Mouse (Mus musculus) CH12F3 (cell line): ENCODE measurements around the gene Arhgap30.

Source experiments
- in situ Hi-C: fragments of 300-500 bp; cut with MboI; formaldehyde crosslinking; loops from 2 replicates; pipeline ENCODE4 v1.14.3; 2020; ENCODE audit warnings: low sequenced_read_pairs

Arhgap30 gene

GRCm38 (mm10) chr1:171388376-171389102 is at the start of gene Arhgap30:
Gene Arhgap30, plus strand, starts transcription at chr1:171388954.
- in situ Hi-C loops, result no loop called here

- in situ Hi-C loops, result no loop called here
These were observed 46.2 kb upstream of the Arhgap30 start for GRCm38 (mm10) chr1:171342262-171343207.

- in situ Hi-C loops, result no loop called here
These were observed 44.7 kb upstream of the Arhgap30 start for GRCm38 (mm10) chr1:171343922-171344677.

- in situ Hi-C loops, result no loop called here
These were observed 44.0 kb upstream of the Arhgap30 start for GRCm38 (mm10) chr1:171344715-171345114.

- in situ Hi-C loops, result no loop called here
These were observed 43.3 kb upstream of the Arhgap30 start, which contains the start of the genes Nit1 and Pfdn2 for GRCm38 (mm10) chr1:171345225-171346094. Gene Nit1, minus strand, starts transcription at chr1:171345646. Gene Pfdn2, plus strand, starts transcription at chr1:171345670.

- in situ Hi-C loops, result no loop called here
These were observed 42.7 kb upstream of the Arhgap30 start for GRCm38 (mm10) chr1:171346095-171346450.

GRCm38 (mm10) chr1:171348665-171349064 is 40.1 kb upstream of the Arhgap30 start:
- in situ Hi-C loops, result no loop called here

GRCm38 (mm10) chr1:171349210-171349609 is 39.5 kb upstream of the Arhgap30 start:
- in situ Hi-C loops, result no loop called here

GRCm38 (mm10) chr1:171355812-171356340 is 32.9 kb upstream of the Arhgap30 start:
- in situ Hi-C loops, result no loop called here

- in situ Hi-C loops, result no loop called here
These were observed 31.9 kb upstream of the Arhgap30 start for GRCm38 (mm10) chr1:171356814-171357213.

GRCm38 (mm10) chr1:171358421-171358820 is 30.3 kb upstream of the Arhgap30 start:
- in situ Hi-C loops, result no loop called here

- in situ Hi-C loops, result loop anchor here (10.0 kb wide), 1 partner anchor 115 kb away; no protein-coding TSS in a partner anchor
These were observed 28.5 kb upstream of the Arhgap30 start for GRCm38 (mm10) chr1:171360253-171360652.

GRCm38 (mm10) chr1:171360656-171361055 is 28.1 kb upstream of the Arhgap30 start, which contains the start of gene Klhdc9:
Gene Klhdc9, minus strand, starts transcription at chr1:171360798.
- in situ Hi-C loops, result loop anchor here (10.0 kb wide), 1 partner anchor 114 kb away; no protein-coding TSS in a partner anchor

GRCm38 (mm10) chr1:171361106-171362103 is 27.3 kb upstream of the Arhgap30 start:
- in situ Hi-C loops, result loop anchor here (10.0 kb wide), 1 partner anchor 113 kb away; no protein-coding TSS in a partner anchor

GRCm38 (mm10) chr1:171365934-171366333 is 22.8 kb upstream of the Arhgap30 start:
- in situ Hi-C loops, result loop anchor here (10.0 kb wide), 1 partner anchor 109 kb away; no protein-coding TSS in a partner anchor

GRCm38 (mm10) chr1:171369845-171370556 is 18.8 kb upstream of the Arhgap30 start, which contains the start of gene Nectin4:
Gene Nectin4, plus strand, starts transcription at chr1:171370099.
- in situ Hi-C loops, result loop anchor here (10.0 kb wide), 1 partner anchor 105 kb away; no protein-coding TSS in a partner anchor

GRCm38 (mm10) chr1:171372880-171373279 is 15.9 kb upstream of the Arhgap30 start:
- in situ Hi-C loops, result no loop called here
